Comparison of ENCODE assay signal across 7 mouse cellular contexts in the genomic region with DNA sequence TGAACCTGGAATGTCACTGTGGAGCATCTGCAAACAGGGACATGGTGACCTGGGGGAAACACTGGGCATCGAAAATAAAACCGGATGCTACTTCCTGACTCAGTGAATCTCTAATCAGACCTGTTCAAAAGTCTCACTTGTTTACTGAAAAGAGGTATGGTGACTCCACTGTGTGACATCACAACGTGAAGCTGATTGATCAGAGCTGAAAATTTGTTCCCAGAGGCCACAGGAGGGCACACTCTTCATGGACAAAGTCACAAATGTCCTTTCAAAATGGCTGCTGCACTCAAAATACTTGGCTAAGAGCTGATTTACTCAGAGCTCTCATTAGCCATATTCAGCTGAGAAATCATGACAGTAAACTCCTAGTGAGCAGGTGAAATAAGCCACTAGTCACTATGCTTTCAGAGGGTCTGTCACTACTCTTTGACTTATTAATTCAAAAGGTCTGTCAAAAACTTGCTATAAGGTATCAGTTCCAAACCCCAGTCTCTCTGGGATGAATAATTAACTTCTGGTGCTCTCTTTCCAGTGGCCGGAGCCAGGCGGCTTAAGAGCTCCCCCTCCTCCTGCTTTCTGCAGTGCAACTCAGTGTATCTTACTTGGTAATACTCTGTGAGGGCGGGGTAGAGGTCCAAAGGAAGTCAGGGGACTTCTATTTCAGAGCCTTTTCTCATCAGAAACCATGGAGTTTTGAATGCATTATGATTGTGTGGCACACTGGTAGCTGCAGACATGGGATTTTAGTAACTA. TPM values are rescaled to one million over a fixed set of nuclear protein-coding genes. Genes with fewer than 3 reads are reported as not detected.
A peak's percentile ranks its signal among the peaks of the same experiment; 100 is the strongest.
DNase-seq lines count a peak whose midpoint lies in the region; ATAC-seq and TF ChIP-seq lines count a peak whose summit lies in the region.

No protein-coding gene starts in this region.

- H3K27me3 ChIP-seq in neural tube, embryonic 11.5 days (ENCODE audit: control insufficient read depth, insufficient read depth, low read length) = no peaks in the 10 kb centered on the region
- no peaks in the 10 kb centered on the region for H3K27me3 ChIP-seq in lung, embryonic 14.5 days (ENCODE audit: insufficient read depth, low read length)

- H3K27ac ChIP-seq in neural tube, embryonic 11.5 days (ENCODE audit: low read depth, low read length) = no peak overlapping the region
- H3K27ac ChIP-seq in lung, embryonic 14.5 days (ENCODE audit: low read depth) = peak overlapping the region; percentile 26; the same call in 1 of the 2 replicates

- peak; percentile 55 for TF ChIP-seq CTCF in lung, embryonic 14.5 days (IDR thresholded peaks at IDR 0.05; ENCODE audit: low read depth)

- H3K9me3 ChIP-seq in neural tube, embryonic 11.5 days (ENCODE audit: control insufficient read depth, low read length) = no peaks in the 10 kb centered on the region
- no peaks in the 10 kb centered on the region for H3K9me3 ChIP-seq in lung, embryonic 14.5 days (ENCODE audit: low read depth, low read length)

- DNase-seq in neural tube, embryonic 11.5 days (ENCODE audit: low spot score) = peak; percentile 19
- DNase-seq in neural tube, embryonic 10.5 days (ENCODE audit: extremely low spot score, low spot score) = no peak
- DNase-seq in induced T-regulatory cell, adult 2 months (ENCODE audit: low read depth) = peak; percentile 22
- peak; percentile 67 for DNase-seq in lung, embryonic 14.5 days
- no peak for DNase-seq in urinary bladder, adult 18-20 months (ENCODE audit: low spot score in 2 of 2)
- DNase-seq in layer of hippocampus, adult 8-10 months (ENCODE audit: low spot score in 2 of 2) = no peak

- 63% methylated on average over 6 of the region's 6 CpGs for WGBS in neural tube, embryonic 11.5 days
- WGBS in lung, embryonic 14.5 days = 29% methylated on average over 6 of the region's 6 CpGs

- H3K9ac ChIP-seq in neural tube, embryonic 11.5 days (ENCODE audit: low read length) = no peak overlapping the region
- H3K9ac ChIP-seq in lung, embryonic 14.5 days = no peak overlapping the region

- H3K4me1 ChIP-seq in neural tube, embryonic 11.5 days (ENCODE audit: control insufficient read depth, insufficient read depth, low read length) = no peaks in the 10 kb centered on the region
- H3K4me1 ChIP-seq in lung, embryonic 14.5 days (ENCODE audit: insufficient read depth) = no peaks in the 10 kb centered on the region; the same call in none of the 2 replicates

- no peaks in the 10 kb centered on the region for H3K36me3 ChIP-seq in neural tube, embryonic 11.5 days (ENCODE audit: control insufficient read depth, insufficient read depth, low read length)
- H3K36me3 ChIP-seq in lung, embryonic 14.5 days (ENCODE audit: insufficient read depth) = peaks cover 10% of the 10 kb centered on the region; the same call in 1 of the 2 replicates

- no peak overlapping the region for H3K4me3 ChIP-seq in neural tube, embryonic 11.5 days (ENCODE audit: low read depth, low read length)
- H3K4me3 ChIP-seq in lung, embryonic 14.5 days (ENCODE audit: low read depth, low read length) = no peak overlapping the region

- ATAC-seq in neural tube, embryonic 11.5 days (ENCODE audit: insufficient read depth, low FRiP score, low TSS enrichment) = no peak
- peak; percentile 60; the same call in 1 of the 2 replicates for ATAC-seq in common myeloid progenitor, adult 5-6 weeks (replicated peaks; ENCODE audit: low read depth, poor library complexity, severe bottlenecking)
- peak; percentile 80 for ATAC-seq in lung, embryonic 14.5 days (ENCODE audit: insufficient read depth)

- no peak overlapping the region for H3K4me2 ChIP-seq in neural tube, embryonic 11.5 days (ENCODE audit: low read depth)
- no peak overlapping the region for H3K4me2 ChIP-seq in lung, embryonic 14.5 days

RNA-seq across cellular contexts. Expression of a gene that starts 44.3 kb away (rescaled TPM):
- polyA plus RNA-seq in neural tube, embryonic 11.5 days (2014; fragmentation: Nextera tagmentation; extraction: Ambion mirVana) = 29.4 and 31.8 TPM in 2 replicates
- 5.9 and 6.9 TPM in 2 replicates for total RNA-seq in common myeloid progenitor, adult 5-6 weeks (2017)
- 62.7 and 64.7 TPM in 2 replicates for polyA plus RNA-seq in lung, embryonic 14.5 days (2014; fragmentation: Nextera tagmentation; extraction: Ambion mirVana)
- 10 to 100 TPM; 78.0 to 94.1 (median 85.5) TPM for total RNA-seq in layer of hippocampus, adult 8-10 months (2022)

Comparison
In these comparisons a context has a peak if more than half of its experiments do, and no peak if none do; other contexts are left out.
1. DNase-seq: peak in neural tube, embryonic 11.5 days (single experiment), induced T-regulatory cell, adult 2 months (single experiment) and lung, embryonic 14.5 days (single experiment); none in neural tube, embryonic 10.5 days (single experiment), urinary bladder, adult 18-20 months (0 of 2) and layer of hippocampus, adult 8-10 months (0 of 2).